Mouse (Mus musculus) MEL (cell line): ENCODE results near the gene Gzmm. TPM values are rescaled to one million over a fixed set of nuclear protein-coding genes. Genes with fewer than 3 reads are reported as not detected.

ENCODE experiments used
- DNase-seq: peaks from one replicate; pipeline ENCODE4 v3.0.0; 2011; ENCODE audit warnings: low read depth, low spot score
- H3K27ac ChIP-seq: 2 replicates; pipeline ENCODE4 v1.5.1; 2012; ENCODE audit warnings: low read depth, mild to moderate bottlenecking, control low read depth, low read length, moderate library complexity; ENCODE audit not compliant: control insufficient read depth
- H3K27me3 ChIP-seq, 2 experiments: fragments of 150-350 bp in 1 of 2; sonication (generic) in 1 of 2; 2 replicates each; pipeline ENCODE4 v1.6.1; 2012; ENCODE audit warnings: low read length in 2 of 2, mild to moderate bottlenecking in 2 of 2, improper control_type of control experiment in 1 of 2, moderate library complexity in 1 of 2; ENCODE audit not compliant: insufficient read depth in 2 of 2, control insufficient read depth in 1 of 2
- H3K36me3 ChIP-seq, 2 experiments: 2 replicates each; pipeline ENCODE4 v1.6.1; 2012 to 2014; ENCODE audit warnings: low read length in 2 of 2, improper control_type of control experiment in 1 of 2, inconsistent platforms in 1 of 2, mild to moderate bottlenecking in 1 of 2; ENCODE audit not compliant: insufficient read depth in 2 of 2, control insufficient read depth in 1 of 2
- H3K4me1 ChIP-seq, 2 experiments: fragments of 150-350 bp in 1 of 2; sonication (generic) in 1 of 2; 2 replicates each; pipeline ENCODE4 v1.6.1; 2012; ENCODE audit warnings: low read length in 2 of 2, improper control_type of control experiment in 1 of 2, mild to moderate bottlenecking in 1 of 2; ENCODE audit not compliant: insufficient read depth in 2 of 2, control insufficient read depth in 1 of 2
- H3K4me3 ChIP-seq, 2 experiments: fragments of 150-350 bp in 1 of 2; sonication (generic) in 1 of 2; 2 replicates each; pipeline ENCODE4 v1.5.1; 2012; ENCODE audit warnings: low read depth in 2 of 2, low read length in 2 of 2, mild to moderate bottlenecking in 2 of 2, moderate library complexity in 2 of 2, control low read depth in 1 of 2, improper control_type of control experiment in 1 of 2; ENCODE audit not compliant: control insufficient read depth in 1 of 2, insufficient read depth in 1 of 2
- H3K79me2 ChIP-seq: 2 replicates; pipeline ENCODE4 v1.6.1; 2012; ENCODE audit warnings: mild to moderate bottlenecking, low read length, moderate library complexity; ENCODE audit not compliant: control insufficient read depth, poor library complexity, insufficient read depth
- H3K9ac ChIP-seq: 2 replicates; pipeline ENCODE4 v1.6.1; 2012; ENCODE audit warnings: low read depth, mild to moderate bottlenecking, control low read depth, low read length, moderate library complexity; ENCODE audit not compliant: control insufficient read depth, poor library complexity, severe bottlenecking
- H3K9me3 ChIP-seq: fragments of 150-350 bp; sonication (generic); replicated peaks from 2 replicates; pipeline ENCODE4 v1.6.1; 2012; ENCODE audit warnings: mild to moderate bottlenecking, low read length, improper control_type of control experiment, moderate library complexity; ENCODE audit not compliant: insufficient read depth
- CHD1 ChIP-seq: IDR thresholded peaks from 2 replicates; pipeline ENCODE4 v1.6.1; 2012; ENCODE audit warnings: low read depth, mild to moderate bottlenecking, inconsistent platforms, low read length, improper control_type of control experiment
- CTCF ChIP-seq, 3 experiments: IDR thresholded peaks in 2 of 3; conservative IDR thresholded peaks in 1 of 3; 2 replicates each; pipeline ENCODE4 v1.5.1; 2011 to 2012; ENCODE audit warnings: low read length in 3 of 3, low read depth in 2 of 3, mild to moderate bottlenecking in 2 of 3, improper control_type of control experiment in 1 of 3, inconsistent platforms in 1 of 3, mixed read lengths in 1 of 3, moderate library complexity in 1 of 3; ENCODE audit not compliant: control insufficient read depth in 1 of 3, insufficient read depth in 1 of 3, poor library complexity in 1 of 3, severe bottlenecking in 1 of 3
- E2F4 ChIP-seq: IDR thresholded peaks from 2 replicates; pipeline ENCODE4 v1.6.1; 2011; ENCODE audit warnings: low read depth, low read length, improper control_type of control experiment, borderline replicate concordance
- EP300 ChIP-seq, 2 experiments: IDR thresholded peaks; 2 replicates each; pipeline ENCODE4 v1.6.1; 2011; ENCODE audit warnings: improper control_type of control experiment in 2 of 2, low read length in 2 of 2, low read depth in 1 of 2, mild to moderate bottlenecking in 1 of 2
- HCFC1 ChIP-seq: IDR thresholded peaks from 2 replicates; pipeline ENCODE4 v1.6.1; 2012; ENCODE audit warnings: low read depth, mild to moderate bottlenecking, inconsistent platforms, low read length, improper control_type of control experiment, moderate library complexity
- JUND ChIP-seq: IDR thresholded peaks from 2 replicates; pipeline ENCODE4 v1.6.1; 2011; ENCODE audit warnings: low read depth, mild to moderate bottlenecking, improper control_type of control experiment, low read length
- MAFK ChIP-seq: IDR thresholded peaks from 2 replicates; pipeline ENCODE4 v1.6.1; 2011; ENCODE audit warnings: low read depth, mild to moderate bottlenecking, low read length, improper control_type of control experiment, borderline replicate concordance
- MEF2A ChIP-seq: IDR thresholded peaks from 2 replicates; pipeline ENCODE4 v1.6.1; 2014; ENCODE audit warnings: low read depth, mild to moderate bottlenecking, inconsistent platforms, low read length, improper control_type of control experiment; ENCODE audit not compliant: poor library complexity, insufficient replicate concordance, severe bottlenecking; ENCODE audit errors: extremely low read depth
- MXI1 ChIP-seq: IDR thresholded peaks from 2 replicates; pipeline ENCODE4 v1.6.1; 2011; ENCODE audit warnings: mild to moderate bottlenecking, low read depth, low read length, improper control_type of control experiment
- MYB ChIP-seq: IDR thresholded peaks from 2 replicates; pipeline ENCODE4 v1.6.1; 2011; ENCODE audit warnings: mild to moderate bottlenecking, low read depth, low read length, improper control_type of control experiment
- MYC ChIP-seq: IDR thresholded peaks from 2 replicates; pipeline ENCODE4 v1.6.1; 2011; ENCODE audit warnings: low read depth, mild to moderate bottlenecking, low read length, improper control_type of control experiment, moderate library complexity
- NELFE ChIP-seq: IDR thresholded peaks from 2 replicates; pipeline ENCODE4 v1.6.1; 2011; ENCODE audit warnings: low read depth, low read length, improper control_type of control experiment
- NRF1 ChIP-seq: IDR thresholded peaks from 2 replicates; pipeline ENCODE4 v1.6.1; 2014; ENCODE audit warnings: low read depth, mild to moderate bottlenecking, inconsistent platforms, low read length, improper control_type of control experiment, moderate library complexity; ENCODE audit not compliant: poor library complexity, insufficient read depth, severe bottlenecking
- POLR2A ChIP-seq, 2 experiments: IDR thresholded peaks; 2 replicates each; pipeline ENCODE4 v1.6.1; 2011 to 2012; ENCODE audit warnings: low read length in 2 of 2, mild to moderate bottlenecking in 2 of 2, control low read depth in 1 of 2, improper control_type of control experiment in 1 of 2, low read depth in 1 of 2, moderate library complexity in 1 of 2; ENCODE audit not compliant: control insufficient read depth in 1 of 2, insufficient read depth in 1 of 2, poor library complexity in 1 of 2
- POLR2AphosphoS5 ChIP-seq: IDR thresholded peaks from 2 replicates; pipeline ENCODE4 v1.6.1; 2012; ENCODE audit warnings: low read depth, borderline replicate concordance, mild to moderate bottlenecking, inconsistent platforms, low read length, moderate library complexity, mixed read lengths
- RAD21 ChIP-seq: IDR thresholded peaks from 2 replicates; pipeline ENCODE4 v1.6.1; 2011; ENCODE audit warnings: mild to moderate bottlenecking, low read depth, low read length, improper control_type of control experiment
- RCOR1 ChIP-seq: IDR thresholded peaks from 2 replicates; pipeline ENCODE4 v1.6.1; 2012; ENCODE audit warnings: low read depth, mild to moderate bottlenecking, inconsistent platforms, low read length, improper control_type of control experiment
- SIN3A ChIP-seq: IDR thresholded peaks from 2 replicates; pipeline ENCODE4 v1.6.1; 2012; ENCODE audit warnings: low read length, improper control_type of control experiment, inconsistent platforms
- SMC3 ChIP-seq: IDR thresholded peaks from 2 replicates; pipeline ENCODE4 v1.6.1; 2011; ENCODE audit warnings: low read depth, low read length, improper control_type of control experiment
- TBP ChIP-seq: IDR thresholded peaks from 2 replicates; pipeline ENCODE4 v1.8.0; 2011; ENCODE audit warnings: low read depth, low read length, improper control_type of control experiment
- UBTF ChIP-seq: IDR thresholded peaks from 2 replicates; pipeline ENCODE4 v1.6.1; 2012; ENCODE audit warnings: low read depth, mild to moderate bottlenecking, inconsistent platforms, low read length, improper control_type of control experiment, moderate library complexity, borderline replicate concordance; ENCODE audit not compliant: insufficient read depth
- USF1 ChIP-seq: IDR thresholded peaks from 2 replicates; pipeline ENCODE4 v1.6.1; 2014; ENCODE audit warnings: low read depth, mild to moderate bottlenecking, inconsistent platforms, low read length, improper control_type of control experiment, moderate library complexity
- ZC3H11A ChIP-seq: IDR thresholded peaks from 2 replicates; pipeline ENCODE4 v1.6.1; 2012; ENCODE audit warnings: low read depth, mild to moderate bottlenecking, inconsistent platforms, low read length, improper control_type of control experiment
- ZMIZ1 ChIP-seq: IDR thresholded peaks from 2 replicates; pipeline ENCODE4 v1.6.1; 2012; ENCODE audit warnings: low read depth, mild to moderate bottlenecking, inconsistent platforms, low read length, improper control_type of control experiment, moderate library complexity
- ZNF384 ChIP-seq: IDR thresholded peaks from 2 replicates; pipeline ENCODE4 v1.6.1; 2012; ENCODE audit warnings: low read depth, mild to moderate bottlenecking, inconsistent platforms, low read length, improper control_type of control experiment
- polyA plus RNA-seq, 2 experiments: library from polyadenylated mRNA; stranded (reverse) in 1 of 2; unstranded in 1 of 2; fragments of >175 nt in 1 of 2; fragments of >200 nt in 1 of 2; gene quantifications; 2 replicates each; pipeline versions ENCODE4 v1.2.1 to v1.2.4; 2012; ENCODE audit warnings: low replicate concordance in 2 of 2, low read depth in 1 of 2; ENCODE audit not compliant: insufficient read length in 2 of 2, insufficient read depth in 1 of 2, missing spikeins in 1 of 2
- total RNA-seq: library from RNA; depleted of rRNA; stranded (reverse); fragments of 300-350 nt; gene quantifications from 2 replicates; pipeline ENCODE4 v1.2.3, GENCODE M21; 2012

Gene Gzmm
- total and polyA plus RNA-seq, 3 experiments = 2.3 to 2.5 TPM; not detected in 1

DNA sequence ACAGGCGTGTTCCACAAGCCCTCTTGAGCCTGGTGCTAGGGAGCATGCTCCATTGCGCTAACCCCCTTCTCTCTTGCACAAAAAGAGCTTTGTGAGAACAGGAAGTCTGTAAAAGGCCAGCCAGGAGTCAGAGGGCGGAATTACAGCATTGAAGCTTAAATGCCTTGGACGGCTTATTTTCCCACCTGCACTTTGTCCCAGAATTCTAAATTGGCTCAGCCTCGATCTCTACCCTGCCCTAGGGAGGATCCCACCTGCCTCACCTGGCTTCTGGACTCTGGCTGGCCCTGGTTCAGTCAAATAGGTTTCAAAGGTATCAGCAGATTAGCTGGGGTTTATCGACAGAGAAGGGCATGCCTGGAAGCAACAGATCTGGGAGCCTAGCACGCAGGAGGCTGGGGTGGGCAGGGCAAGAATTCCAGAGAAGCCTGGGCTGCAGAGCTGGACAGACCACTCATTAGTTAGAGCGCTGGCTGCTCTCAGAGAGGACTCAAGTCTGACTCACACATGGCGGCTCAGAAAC lies 7.4 kb downstream of the Gzmm start:
- no peak overlapping the region for H3K4me3 ChIP-seq
- no peaks in the 10 kb centered on the region for H3K27me3 ChIP-seq
- TF ChIP-seq JUND (no peak), MXI1 (no peak), MYC (no peak), MAFK (no peak), USF1 (no peak), ZMIZ1 (no peak), TBP (no peak), MYB (no peak), NELFE (no peak), ZC3H11A (no peak), CTCF (IDR thresholded peaks at IDR 0.05 in 2 of 3, conservative IDR thresholded peaks at IDR 0.05 in 1 of 3; ENCODE audit: control insufficient read depth in 1 of 3, insufficient read depth in 1 of 3, low read depth in 2 of 3, low read length in 3 of 3, poor library complexity in 1 of 3, severe bottlenecking in 1 of 3) (no peak), MEF2A (no peak)
- no peaks in the 10 kb centered on the region for H3K9me3 ChIP-seq
- H3K79me2 ChIP-seq = no peaks in the 10 kb centered on the region
- DNase-seq = no peak
- H3K36me3 ChIP-seq = no peaks in the 10 kb centered on the region
- H3K4me1 ChIP-seq = no peaks in the 10 kb centered on the region
- no peak overlapping the region for H3K9ac ChIP-seq
- H3K27ac ChIP-seq = no peak overlapping the region

DNA sequence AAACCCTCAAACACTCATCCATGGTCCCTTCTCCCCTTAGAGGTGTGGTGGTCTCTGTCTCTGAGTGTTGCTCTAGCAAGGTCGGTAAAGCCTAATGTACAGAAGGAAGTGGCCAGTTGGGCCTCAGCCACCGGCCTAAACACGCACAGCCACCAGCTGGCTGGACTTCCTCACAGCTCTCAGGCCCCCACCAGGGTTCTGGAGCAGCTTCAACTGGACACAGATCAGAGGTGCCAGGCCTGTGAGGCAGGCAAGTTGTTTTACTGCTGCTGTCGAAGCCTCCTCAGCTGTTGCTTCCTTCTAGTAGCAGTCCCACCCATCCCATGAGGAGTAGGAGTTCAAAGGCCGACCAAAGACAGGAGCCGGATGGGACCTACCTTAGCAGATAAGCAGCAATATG lies 9.1 kb downstream of the Gzmm start:
- Histone ChIP-seq H3K27me3 (no peaks in the 10 kb centered on the region), H3K9me3 (no peaks in the 10 kb centered on the region), H3K27ac (no peak overlapping the region), H3K9ac (no peak overlapping the region), H3K79me2 (no peaks in the 10 kb centered on the region), H3K4me1 (no peaks in the 10 kb centered on the region), H3K4me3 (no peak overlapping the region), H3K36me3 (no peaks in the 10 kb centered on the region)
- DNase-seq = no peak
- TF ChIP-seq RAD21 (no peak), CHD1 (no peak), USF1 (no peak), ZMIZ1 (no peak), SIN3A (no peak), POLR2AphosphoS5 (no peak), SMC3 (no peak), UBTF (no peak), TBP (no peak), EP300 (IDR thresholded peaks at IDR 0.05; ENCODE audit: low read depth in 1 of 2, low read length in 2 of 2) (no peak), HCFC1 (no peak), JUND (no peak), NRF1 (no peak), POLR2A (IDR thresholded peaks at IDR 0.05; ENCODE audit: control insufficient read depth in 1 of 2, insufficient read depth in 1 of 2, low read depth in 1 of 2, low read length in 2 of 2, poor library complexity in 1 of 2) (no peak), E2F4 (no peak), RCOR1 (no peak), MEF2A (no peak), ZNF384 (no peak), CTCF (IDR thresholded peaks at IDR 0.05 in 2 of 3, conservative IDR thresholded peaks at IDR 0.05 in 1 of 3; ENCODE audit: control insufficient read depth in 1 of 3, insufficient read depth in 1 of 3, low read depth in 2 of 3, low read length in 3 of 3, poor library complexity in 1 of 3, severe bottlenecking in 1 of 3) (no peak)
